Mouse (Mus musculus): ENCODE data around the gene Pkd1.

GRCm38 (mm10) chr17:24597989-24598388 lies 48.4 kb downstream of the Pkd1 start:
- no peak for TF ChIP-seq POLR2A (IDR thresholded peaks at IDR 0.05; ENCODE audit: low read depth, low read length)
- TF ChIP-seq CTCF (IDR thresholded peaks at IDR 0.05; ENCODE audit: borderline replicate concordance, insufficient read depth, low read length) = no peak
